Mouse (Mus musculus): ENCODE measurements around the gene Dapk1. TPM values are rescaled to one million over a fixed set of nuclear protein-coding genes. Genes with fewer than 3 reads are reported as not detected.

Gene Dapk1
- total and polyA plus RNA-seq, 2 experiments from 2014 or later, result 6.1 to 17.3 TPM

- no peak overlapping the region for H3K27ac ChIP-seq (ENCODE audit: low read depth)
- no peak overlapping the region for H3K4me2 ChIP-seq (ENCODE audit: low read depth, low read length)
- H3K9ac ChIP-seq (replicated peaks; ENCODE audit: low read depth, low read length), result no peak overlapping the region
- no peaks in the 10 kb centered on the region for H3K27me3 ChIP-seq (ENCODE audit: control insufficient read depth, insufficient read depth, low read length)
- WGBS, result 24% methylated on average over 7 of the region's 7 CpGs
- no peak overlapping the region for H3K4me3 ChIP-seq (ENCODE audit: low read depth, low read length)
- TF ChIP-seq EP300 (IDR thresholded peaks at IDR 0.05; ENCODE audit: low read depth) (no peak), CTCF (IDR thresholded peaks at IDR 0.05; ENCODE audit: low read depth) (peak; percentile 93)
- ATAC-seq (ENCODE audit: insufficient read depth, low read depth), result peak; percentile 64; the same call in 1 of the 2 replicates
- H3K36me3 ChIP-seq (replicated peaks; ENCODE audit: control insufficient read depth, insufficient read depth, low read length), result peaks cover 9% of the 10 kb centered on the region
- DNase-seq (ENCODE audit: low spot score), result peak; percentile 77
- no peaks in the 10 kb centered on the region for H3K4me1 ChIP-seq (ENCODE audit: control insufficient read depth, insufficient read depth)
- H3K9me3 ChIP-seq (replicated peaks; ENCODE audit: control insufficient read depth, low read length), result no peaks in the 10 kb centered on the region
These were observed 142.3 kb downstream of the Dapk1 start for GRCm38 (mm10) chr13:60744078-60744460.

GRCm38 (mm10) chr13:60744736-60745135 is 143.0 kb downstream of the Dapk1 start:
- H3K36me3 ChIP-seq (replicated peaks; ENCODE audit: control insufficient read depth, insufficient read depth, low read length), result peaks cover 13% of the 10 kb centered on the region
- H3K4me1 ChIP-seq (ENCODE audit: control insufficient read depth, insufficient read depth), result no peaks in the 10 kb centered on the region
- H3K27ac ChIP-seq (ENCODE audit: low read depth), result no peak overlapping the region
- no peaks in the 10 kb centered on the region for H3K27me3 ChIP-seq (ENCODE audit: control insufficient read depth, insufficient read depth, low read length)
- H3K9ac ChIP-seq (replicated peaks; ENCODE audit: low read depth, low read length), result no peak overlapping the region
- ATAC-seq (ENCODE audit: insufficient read depth, low read depth) (no peak), DNase-seq (ENCODE audit: low spot score) (no peak)
- no peak overlapping the region for H3K4me3 ChIP-seq (ENCODE audit: low read depth, low read length)
- 59% methylated on average over 3 of the region's 3 CpGs for WGBS
- TF ChIP-seq CTCF (IDR thresholded peaks at IDR 0.05; ENCODE audit: low read depth) (no peak), EP300 (IDR thresholded peaks at IDR 0.05; ENCODE audit: low read depth) (no peak)
- no peaks in the 10 kb centered on the region for H3K9me3 ChIP-seq (replicated peaks; ENCODE audit: control insufficient read depth, low read length)
- no peak overlapping the region for H3K4me2 ChIP-seq (ENCODE audit: low read depth, low read length)

GRCm38 (mm10) chr13:60745358-60745757 is 143.6 kb downstream of the Dapk1 start:
- ATAC-seq (ENCODE audit: insufficient read depth, low read depth), result no peak

GRCm38 (mm10) chr13:60746271-60746670 is 144.5 kb downstream of the Dapk1 start:
- ATAC-seq (ENCODE audit: insufficient read depth, low read depth) (no peak), DNase-seq (ENCODE audit: low spot score) (no peak)
- TF ChIP-seq EP300 (IDR thresholded peaks at IDR 0.05; ENCODE audit: low read depth) (no peak), CTCF (IDR thresholded peaks at IDR 0.05; ENCODE audit: low read depth) (peak; percentile 80)
- Histone ChIP-seq H3K4me3 (ENCODE audit: low read depth, low read length) (no peak overlapping the region), H3K9ac (replicated peaks; ENCODE audit: low read depth, low read length) (no peak overlapping the region), H3K4me1 (ENCODE audit: control insufficient read depth, insufficient read depth) (no peaks in the 10 kb centered on the region), H3K4me2 (ENCODE audit: low read depth, low read length) (no peak overlapping the region), H3K36me3 (replicated peaks; ENCODE audit: control insufficient read depth, insufficient read depth, low read length) (peaks cover 16% of the 10 kb centered on the region), H3K9me3 (replicated peaks; ENCODE audit: control insufficient read depth, low read length) (no peaks in the 10 kb centered on the region), H3K27me3 (ENCODE audit: control insufficient read depth, insufficient read depth, low read length) (no peaks in the 10 kb centered on the region), H3K27ac (ENCODE audit: low read depth) (no peak overlapping the region)
- 59% methylated on average over 1 of the region's 1 CpGs for WGBS

More at GRCm38 (mm10) chr13:60745358-60745757, 143.6 kb downstream of the Dapk1 start:
- no peak overlapping the region for H3K4me2 ChIP-seq (ENCODE audit: low read depth, low read length)
- no peaks in the 10 kb centered on the region for H3K4me1 ChIP-seq (ENCODE audit: control insufficient read depth, insufficient read depth)
- H3K9me3 ChIP-seq (replicated peaks; ENCODE audit: control insufficient read depth, low read length), result no peaks in the 10 kb centered on the region
- no peak for DNase-seq (ENCODE audit: low spot score)
- peaks cover 13% of the 10 kb centered on the region; the same call in 1 of the 2 replicates for H3K36me3 ChIP-seq (replicated peaks; ENCODE audit: control insufficient read depth, insufficient read depth, low read length)
- TF ChIP-seq CTCF (IDR thresholded peaks at IDR 0.05; ENCODE audit: low read depth) (no peak), EP300 (IDR thresholded peaks at IDR 0.05; ENCODE audit: low read depth) (no peak)
- no peak overlapping the region for H3K9ac ChIP-seq (replicated peaks; ENCODE audit: low read depth, low read length)
- no peaks in the 10 kb centered on the region for H3K27me3 ChIP-seq (ENCODE audit: control insufficient read depth, insufficient read depth, low read length)
- H3K4me3 ChIP-seq (ENCODE audit: low read depth, low read length), result no peak overlapping the region
- 57% methylated on average over 12 of the region's 12 CpGs for WGBS
- H3K27ac ChIP-seq (ENCODE audit: low read depth), result no peak overlapping the region

- Histone ChIP-seq H3K9ac (replicated peaks; ENCODE audit: low read depth, low read length) (no peak overlapping the region), H3K27ac (ENCODE audit: low read depth) (no peak overlapping the region), H3K36me3 (replicated peaks; ENCODE audit: control insufficient read depth, insufficient read depth, low read length) (peaks cover 24% of the 10 kb centered on the region), H3K27me3 (ENCODE audit: control insufficient read depth, insufficient read depth, low read length) (no peaks in the 10 kb centered on the region), H3K9me3 (replicated peaks; ENCODE audit: control insufficient read depth, low read length) (no peaks in the 10 kb centered on the region), H3K4me1 (ENCODE audit: control insufficient read depth, insufficient read depth) (no peaks in the 10 kb centered on the region), H3K4me3 (ENCODE audit: low read depth, low read length) (no peak overlapping the region), H3K4me2 (ENCODE audit: low read depth, low read length) (no peak overlapping the region)
- no peak for DNase-seq (ENCODE audit: low spot score)
- 74% methylated on average over 1 of the region's 1 CpGs for WGBS
- TF ChIP-seq CTCF (IDR thresholded peaks at IDR 0.05; ENCODE audit: low read depth) (no peak), EP300 (IDR thresholded peaks at IDR 0.05; ENCODE audit: low read depth) (no peak)
- no peak for ATAC-seq (ENCODE audit: insufficient read depth, low read depth)
These were observed 145.5 kb downstream of the Dapk1 start for GRCm38 (mm10) chr13:60747201-60747600.

GRCm38 (mm10) chr13:60748556-60748955 is 146.8 kb downstream of the Dapk1 start:
- no peak overlapping the region for H3K27ac ChIP-seq (ENCODE audit: low read depth)
- no peak overlapping the region for H3K4me2 ChIP-seq (ENCODE audit: low read depth, low read length)
- 90% methylated on average over 2 of the region's 2 CpGs for WGBS
- H3K4me3 ChIP-seq (ENCODE audit: low read depth, low read length), result no peak overlapping the region
- TF ChIP-seq EP300 (IDR thresholded peaks at IDR 0.05; ENCODE audit: low read depth), result no peak
- peak; percentile 53 for TF ChIP-seq CTCF (IDR thresholded peaks at IDR 0.05; ENCODE audit: low read depth)
- no peak for DNase-seq (ENCODE audit: low spot score)
- no peaks in the 10 kb centered on the region for H3K4me1 ChIP-seq (ENCODE audit: control insufficient read depth, insufficient read depth)
- peaks cover 32% of the 10 kb centered on the region for H3K36me3 ChIP-seq (replicated peaks; ENCODE audit: control insufficient read depth, insufficient read depth, low read length)
- H3K9ac ChIP-seq (replicated peaks; ENCODE audit: low read depth, low read length), result no peak overlapping the region
- H3K9me3 ChIP-seq (replicated peaks; ENCODE audit: control insufficient read depth, low read length), result no peaks in the 10 kb centered on the region
- no peak for ATAC-seq (ENCODE audit: insufficient read depth, low read depth)
- H3K27me3 ChIP-seq (ENCODE audit: control insufficient read depth, insufficient read depth, low read length), result no peaks in the 10 kb centered on the region

Data from heart, postnatal 0 days (tissue).